Mouse (Mus musculus) CH12.LX (cell line): Measurements from ENCODE around the gene Hdac4. TPM values are rescaled to one million over a fixed set of nuclear protein-coding genes. Genes with fewer than 3 reads are reported as not detected.

Experiments used
- DNase-seq: peaks from one replicate; pipeline ENCODE4 v3.0.0-alpha.2; 2013; ENCODE audit errors: extremely low read depth
- H3K27ac ChIP-seq: 2 replicates; pipeline ENCODE4 v1.5.1; 2012; ENCODE audit warnings: low read depth, mild to moderate bottlenecking, control low read depth, moderate library complexity; ENCODE audit not compliant: insufficient read depth
- H3K27me3 ChIP-seq: replicated peaks from 2 replicates; pipeline ENCODE3; 2012; ENCODE audit warnings: inconsistent platforms
- H3K36me3 ChIP-seq, 2 experiments: replicated peaks in 1 of 2; 2 replicates each; pipeline versions ENCODE3 to v1.6.1; 2012; ENCODE audit warnings: inconsistent platforms in 1 of 2, low read length in 1 of 2, mild to moderate bottlenecking in 1 of 2, mixed read lengths in 1 of 2, moderate library complexity in 1 of 2; ENCODE audit not compliant: control insufficient read depth in 1 of 2, insufficient read depth in 1 of 2
- H3K4me1 ChIP-seq, 2 experiments: 2 replicates each; pipeline ENCODE4 v1.6.1; 2012; ENCODE audit warnings: inconsistent platforms in 1 of 2, moderate library complexity in 1 of 2; ENCODE audit not compliant: insufficient read depth in 2 of 2, control insufficient read depth in 1 of 2
- H3K4me2 ChIP-seq: 2 replicates; pipeline ENCODE4 v1.6.1; 2012; ENCODE audit warnings: low read depth, mild to moderate bottlenecking, control low read depth; ENCODE audit not compliant: poor library complexity, insufficient read depth, severe bottlenecking
- H3K4me3 ChIP-seq, 3 experiments: fragments of 150-350 bp in 1 of 3; sonication (generic) in 1 of 3; replicated peaks in 1 of 3; 2 replicates each; pipeline versions ENCODE3 to v1.5.1; 2011 to 2012; ENCODE audit warnings: low read depth in 2 of 3, low read length in 2 of 3, mild to moderate bottlenecking in 2 of 3, moderate library complexity in 2 of 3, control low read depth in 1 of 3, improper control_type of control experiment in 1 of 3, inconsistent platforms in 1 of 3, mixed read lengths in 1 of 3; ENCODE audit not compliant: poor library complexity in 1 of 3
- H3K79me2 ChIP-seq: replicated peaks from 2 replicates; pipeline ENCODE4 v1.6.1; 2012; ENCODE audit warnings: mild to moderate bottlenecking, moderate library complexity; ENCODE audit not compliant: control insufficient read depth, poor library complexity, insufficient read depth, severe bottlenecking; ENCODE audit errors: extremely low read depth
- H3K9ac ChIP-seq: 2 replicates; pipeline ENCODE4 v1.6.1; 2012; ENCODE audit warnings: low read depth, mild to moderate bottlenecking, control low read depth, moderate library complexity; ENCODE audit not compliant: insufficient read depth
- H3K9me3 ChIP-seq: replicated peaks from 2 replicates; pipeline ENCODE3; 2012; ENCODE audit warnings: low read length, inconsistent platforms, mixed read lengths
- BHLHE40 ChIP-seq: IDR thresholded peaks from 2 replicates; pipeline ENCODE4 v1.6.1; 2011; ENCODE audit warnings: mild to moderate bottlenecking, low read depth, low read length, improper control_type of control experiment
- CHD2 ChIP-seq: IDR thresholded peaks from 2 replicates; pipeline ENCODE4 v1.6.1; 2011; ENCODE audit warnings: low read length, improper control_type of control experiment
- CTCF ChIP-seq, 2 experiments: IDR thresholded peaks in 1 of 2; conservative IDR thresholded peaks in 1 of 2; 2 replicates each; pipeline ENCODE4 v1.5.1; 2011 to 2012; ENCODE audit warnings: low read depth in 2 of 2, low read length in 2 of 2, improper control_type of control experiment in 1 of 2, inconsistent platforms in 1 of 2, mild to moderate bottlenecking in 1 of 2, moderate library complexity in 1 of 2
- ELF1 ChIP-seq: IDR thresholded peaks from 2 replicates; pipeline ENCODE4 v1.6.1; 2014; ENCODE audit warnings: low read depth, mild to moderate bottlenecking, inconsistent platforms, low read length, improper control_type of control experiment
- ETS1 ChIP-seq: conservative IDR thresholded peaks from 2 replicates; pipeline ENCODE4 v1.6.1; 2012; ENCODE audit warnings: low read depth, mild to moderate bottlenecking, inconsistent platforms, low read length, improper control_type of control experiment, moderate library complexity
- GABPA ChIP-seq: IDR thresholded peaks from 2 replicates; pipeline ENCODE4 v1.6.1; 2012; ENCODE audit warnings: low read depth, low read length, improper control_type of control experiment, inconsistent platforms; ENCODE audit not compliant: insufficient replicate concordance
- HCFC1 ChIP-seq: IDR thresholded peaks from 2 replicates; pipeline ENCODE4 v1.6.1; 2012; ENCODE audit warnings: low read depth, mild to moderate bottlenecking, inconsistent platforms, low read length, improper control_type of control experiment
- JUND ChIP-seq: conservative IDR thresholded peaks from 2 replicates; pipeline ENCODE4 v1.6.1; 2011; ENCODE audit warnings: low read depth, low read length, improper control_type of control experiment
- KAT2A ChIP-seq: IDR thresholded peaks from 2 replicates; pipeline ENCODE4 v1.6.1; 2012; ENCODE audit warnings: low read length, improper control_type of control experiment, inconsistent platforms; ENCODE audit not compliant: insufficient replicate concordance
- MAX ChIP-seq: IDR thresholded peaks from 2 replicates; pipeline ENCODE4 v1.6.1; 2011; ENCODE audit warnings: low read length, improper control_type of control experiment
- MAZ ChIP-seq: IDR thresholded peaks from 2 replicates; pipeline ENCODE4 v1.6.1; 2012; ENCODE audit warnings: low read depth, mild to moderate bottlenecking, inconsistent platforms, low read length, improper control_type of control experiment, moderate library complexity
- MEF2A ChIP-seq: IDR thresholded peaks from 2 replicates; pipeline ENCODE4 v1.6.1; 2014; ENCODE audit warnings: low read depth, mild to moderate bottlenecking, inconsistent platforms, low read length, improper control_type of control experiment, borderline replicate concordance
- MXI1 ChIP-seq: IDR thresholded peaks from 2 replicates; pipeline ENCODE4 v1.6.1; 2011; ENCODE audit warnings: mild to moderate bottlenecking, low read depth, low read length, improper control_type of control experiment
- MYC ChIP-seq: IDR thresholded peaks from 2 replicates; pipeline ENCODE4 v1.6.1; 2011; ENCODE audit warnings: low read depth, mild to moderate bottlenecking, improper control_type of control experiment, low read length
- NELFE ChIP-seq: IDR thresholded peaks from 2 replicates; pipeline ENCODE4 v1.6.1; 2011; ENCODE audit warnings: low read depth, low read length, improper control_type of control experiment
- NRF1 ChIP-seq: IDR thresholded peaks from 2 replicates; pipeline ENCODE4 v1.6.1; 2014; ENCODE audit warnings: low read depth, mild to moderate bottlenecking, inconsistent platforms, low read length, improper control_type of control experiment, moderate library complexity
- POLR2AphosphoS2 ChIP-seq: IDR thresholded peaks from 2 replicates; pipeline ENCODE4 v1.6.1; 2011; ENCODE audit warnings: low read depth, low read length, improper control_type of control experiment
- RAD21 ChIP-seq: IDR thresholded peaks from 2 replicates; pipeline ENCODE4 v1.6.1; 2011; ENCODE audit warnings: low read depth, mild to moderate bottlenecking, low read length, improper control_type of control experiment, moderate library complexity
- SIN3A ChIP-seq: IDR thresholded peaks from 2 replicates; pipeline ENCODE4 v1.6.1; 2012; ENCODE audit warnings: low read length, improper control_type of control experiment, inconsistent platforms
- SMC3 ChIP-seq: IDR thresholded peaks from 2 replicates; pipeline ENCODE4 v1.6.1; 2011; ENCODE audit warnings: low read depth, low read length, improper control_type of control experiment
- USF1 ChIP-seq: IDR thresholded peaks from 2 replicates; pipeline ENCODE4 v1.6.1; 2014; ENCODE audit warnings: low read depth, mild to moderate bottlenecking, inconsistent platforms, low read length, improper control_type of control experiment
- USF2 ChIP-seq: conservative IDR thresholded peaks from 2 replicates; pipeline ENCODE4 v1.6.1; 2011; ENCODE audit warnings: low read depth, low read length, improper control_type of control experiment
- ZKSCAN1 ChIP-seq: IDR thresholded peaks from 2 replicates; pipeline ENCODE4 v1.6.1; 2012; ENCODE audit warnings: low read depth, inconsistent platforms, low read length, improper control_type of control experiment, borderline replicate concordance
- ZNF384 ChIP-seq: IDR thresholded peaks from 2 replicates; pipeline ENCODE4 v1.6.1; 2012; ENCODE audit warnings: low read depth, low read length, improper control_type of control experiment, inconsistent platforms
- dilution Hi-C: fragments of 300-500 bp; cut with MboI; formaldehyde crosslinking; loops from 2 replicates; pipeline ENCODE4 v1.14.3; 2020; ENCODE audit warnings: low sequenced_read_pairs; ENCODE audit not compliant: extremely low pct_unique_long_range_greater_than_20kb, extremely low pct_ligation_motif_present
- in situ Hi-C: fragments of 300-500 bp; cut with MboI; formaldehyde crosslinking; loops from 3 replicates; pipeline ENCODE4 v1.14.3; 2019; ENCODE audit warnings: low sequenced_read_pairs, low pct_ligation_motif_present, low pct_unique_long_range_greater_than_20kb, mixed read lengths
- polyA plus RNA-seq: library from polyadenylated mRNA; unstranded; fragments of >175 nt; gene quantifications from 2 replicates; pipeline ENCODE4 v1.2.1, GENCODE M21; 2012; ENCODE audit warnings: low read depth; ENCODE audit not compliant: insufficient read length
- total RNA-seq, 2 experiments: library from RNA; depleted of rRNA; stranded (reverse); fragments of 300-350 nt in 1 of 2; fragments of >200 nt in 1 of 2; gene quantifications; 2 replicates each; pipeline ENCODE4 v1.2.3; 2012 to 2014

Hdac4 gene
- total and polyA plus RNA-seq, 3 experiments = 2.4 to 6.3 (median 4.3) TPM

DNA sequence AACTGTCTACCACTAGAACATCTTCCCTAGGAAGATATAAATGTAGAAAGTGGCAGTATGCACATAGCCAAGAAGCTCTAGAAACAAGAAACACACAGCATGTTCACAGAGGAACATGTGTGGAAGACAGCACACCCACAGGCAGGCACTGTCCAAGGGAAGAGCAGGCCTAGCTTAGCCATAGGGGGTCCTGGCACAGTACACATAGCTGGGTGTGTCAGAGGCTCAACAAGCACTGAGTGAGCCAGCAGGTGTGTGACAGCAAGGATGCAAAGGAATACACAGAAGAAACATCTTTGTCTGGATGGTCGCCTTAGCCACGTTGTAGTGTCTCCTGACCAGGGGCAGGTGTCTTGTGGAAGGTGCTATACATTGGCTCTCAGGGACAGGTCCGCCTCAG lies 132.2 kb downstream of the Hdac4 start:
- Histone ChIP-seq H3K27ac (no peak overlapping the region), H3K4me2 (no peak overlapping the region), H3K4me1 (peaks cover 0 to 17% of the 10 kb centered on the region in 2 experiments; a peak in 2 of 4 replicates), H3K9me3 (no peaks in the 10 kb centered on the region), H3K9ac (no peak overlapping the region), H3K27me3 (no peaks in the 10 kb centered on the region), H3K36me3 (peaks cover 0 to 3% of the 10 kb centered on the region in 2 experiments), H3K79me2 (no peaks in the 10 kb centered on the region), H3K4me3 (no peak overlapping the region)
- in situ Hi-C loops = no loop called here
- DNase-seq = no peak
- dilution Hi-C loops = no loop called here
- TF ChIP-seq SIN3A (no peak), ETS1 (no peak), SMC3 (no peak)

DNA sequence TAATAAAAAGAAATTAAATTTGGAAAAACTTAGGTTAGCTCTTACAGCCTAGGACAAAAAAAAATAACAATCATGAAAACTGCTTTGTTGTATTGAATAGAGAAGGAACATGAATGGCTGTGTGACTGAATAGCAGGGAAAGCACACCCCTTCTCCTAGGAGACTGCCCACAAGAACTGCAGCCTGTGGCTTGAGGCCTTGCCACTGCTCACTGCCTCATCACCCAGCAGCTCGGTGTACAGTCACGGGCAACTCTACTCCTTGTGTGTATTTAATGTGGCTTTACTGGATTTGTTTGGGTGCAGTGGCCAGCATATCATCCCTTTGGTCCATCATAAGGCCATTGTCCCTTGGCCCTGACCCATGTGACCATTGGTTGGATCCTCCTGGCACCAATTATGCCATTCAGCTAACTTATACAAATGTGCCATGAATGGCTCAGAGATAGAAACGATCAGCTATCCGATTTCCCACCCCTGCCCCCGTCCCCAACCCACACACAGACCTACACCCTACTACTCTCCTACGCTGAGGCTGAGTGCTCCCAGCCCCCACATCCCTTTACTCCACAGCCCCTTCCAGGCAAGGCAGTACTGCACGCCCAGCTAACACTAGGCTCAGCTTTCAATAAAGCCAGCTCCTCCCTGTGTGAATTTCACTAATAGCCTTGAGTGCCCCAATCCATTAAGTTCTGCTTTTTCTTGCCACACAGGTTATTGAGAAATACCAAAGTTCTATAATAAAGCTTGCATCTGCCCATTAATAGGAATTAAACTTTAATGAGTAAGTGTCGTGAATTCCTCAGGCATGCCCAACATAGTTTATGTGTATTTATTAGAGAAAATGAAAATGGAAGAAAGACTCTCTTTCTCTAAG lies 134.1 kb downstream of the Hdac4 start:
- in situ Hi-C loops (no loop called here), dilution Hi-C loops (no loop called here)
- H3K9me3 ChIP-seq = no peaks in the 10 kb centered on the region
- no peak overlapping the region for H3K27ac ChIP-seq
- DNase-seq = no peak
- H3K9ac ChIP-seq = no peak overlapping the region
- no peak overlapping the region for H3K4me3 ChIP-seq
- no peaks in the 10 kb centered on the region for H3K27me3 ChIP-seq
- H3K36me3 ChIP-seq = peaks cover 0 to 3% of the 10 kb centered on the region in 2 experiments
- H3K4me1 ChIP-seq = peaks cover 0 to 17% of the 10 kb centered on the region in 2 experiments; a peak in 2 of 4 replicates
- H3K4me2 ChIP-seq = no peak overlapping the region
- no peaks in the 10 kb centered on the region for H3K79me2 ChIP-seq
- TF ChIP-seq CHD2 = no peak
- no peak for TF ChIP-seq USF1
- TF ChIP-seq JUND = no peak
- no peak for TF ChIP-seq USF2
- no peak for TF ChIP-seq MAX
- TF ChIP-seq BHLHE40 = no peak
- no peak for TF ChIP-seq SMC3
- no peak for TF ChIP-seq NRF1

DNA sequence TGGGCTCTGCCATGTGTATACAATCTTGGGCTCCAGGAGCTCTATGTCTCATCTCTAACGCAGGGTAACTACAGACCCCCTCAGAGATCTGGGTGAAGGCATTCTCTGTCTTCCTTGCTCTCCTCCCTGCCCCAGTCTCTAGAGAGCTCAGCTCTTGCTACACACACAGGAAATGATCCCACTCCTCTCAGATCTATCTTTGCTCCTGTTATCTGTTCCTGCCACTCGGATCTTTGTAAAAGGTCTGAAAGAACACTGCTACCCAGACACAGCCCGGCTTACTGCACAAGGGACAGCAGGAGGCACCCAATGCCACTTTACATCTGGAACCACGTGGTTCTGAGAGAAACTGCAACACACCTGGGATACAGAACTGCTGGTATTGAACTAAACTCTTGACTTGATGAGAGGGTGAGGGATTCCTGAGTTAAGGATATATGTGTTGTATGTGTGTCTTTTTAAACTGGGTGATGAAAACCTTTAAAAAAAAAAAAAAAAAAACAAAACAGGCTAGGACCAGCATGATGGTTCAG lies 134.9 kb downstream of the Hdac4 start:
- Histone ChIP-seq H3K4me3 (no peak overlapping the region), H3K27me3 (no peaks in the 10 kb centered on the region), H3K36me3 (peaks cover 0 to 3% of the 10 kb centered on the region in 2 experiments), H3K79me2 (no peaks in the 10 kb centered on the region), H3K9me3 (no peaks in the 10 kb centered on the region), H3K4me2 (no peak overlapping the region), H3K27ac (no peak overlapping the region), H3K9ac (no peak overlapping the region), H3K4me1 (peaks cover 0 to 17% of the 10 kb centered on the region in 2 experiments; a peak in 2 of 4 replicates)
- no peak for DNase-seq
- in situ Hi-C loops = no loop called here
- dilution Hi-C loops = no loop called here
- TF ChIP-seq ZKSCAN1 (no peak), SMC3 (no peak), POLR2AphosphoS2 (no peak), ZNF384 (no peak), GABPA (no peak), NELFE (no peak), MXI1 (no peak), MYC (no peak), RAD21 (no peak), HCFC1 (no peak), MAZ (no peak), KAT2A (no peak), ELF1 (no peak), BHLHE40 (no peak), CTCF (conservative IDR thresholded peaks at IDR 0.05 in 1 of 2, IDR thresholded peaks at IDR 0.05 in 1 of 2; ENCODE audit: low read depth in 2 of 2, low read length in 2 of 2) (no peak), MEF2A (no peak)
